Mouse (Mus musculus) mouse embryonic stem cell (cell line): ENCODE results near the gene Tie1.

Experiments
- in situ Hi-C, 2 experiments: fragments of 300-500 bp; cut with MboI; formaldehyde crosslinking; loops; 1 replicate in 1 of 2; 3 replicates in 1 of 2; pipeline ENCODE4 v1.14.3; 2019 to 2020; ENCODE audit warnings: low sequenced_read_pairs in 2 of 2, low pct_unique_long_range_greater_than_20kb in 1 of 2, mixed read lengths in 1 of 2; ENCODE audit not compliant: unreplicated experiment in 1 of 2

The Tie1 gene

DNA sequence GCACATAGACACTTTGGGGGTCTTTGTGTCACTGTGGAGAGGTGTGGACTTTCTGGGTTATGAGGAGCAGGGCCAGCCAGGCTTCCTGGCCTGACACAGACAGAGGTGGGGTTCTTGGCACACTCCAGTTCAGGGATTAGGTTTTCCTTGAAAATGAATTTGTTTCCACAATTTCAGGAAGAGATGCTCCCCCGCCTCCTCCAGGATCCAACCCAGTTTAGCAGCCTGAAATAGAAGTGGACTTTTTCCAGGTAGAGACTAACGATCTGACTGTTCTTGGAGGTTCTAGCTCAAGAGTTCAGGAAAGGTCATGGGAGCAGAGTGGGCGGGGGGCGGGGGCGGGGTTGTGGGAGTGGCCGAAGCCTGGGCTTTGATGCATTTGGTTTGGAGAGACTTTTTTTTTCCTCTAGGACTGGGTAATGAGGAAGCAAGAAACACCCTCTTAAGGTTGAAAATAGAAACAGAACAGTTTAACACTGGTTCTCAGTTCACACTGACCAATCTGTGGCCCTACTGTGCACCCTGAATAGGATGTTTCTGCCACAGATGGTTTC, 10.4 kb upstream of the Tie1 start:
- in situ Hi-C loops: no loop called here

DNA sequence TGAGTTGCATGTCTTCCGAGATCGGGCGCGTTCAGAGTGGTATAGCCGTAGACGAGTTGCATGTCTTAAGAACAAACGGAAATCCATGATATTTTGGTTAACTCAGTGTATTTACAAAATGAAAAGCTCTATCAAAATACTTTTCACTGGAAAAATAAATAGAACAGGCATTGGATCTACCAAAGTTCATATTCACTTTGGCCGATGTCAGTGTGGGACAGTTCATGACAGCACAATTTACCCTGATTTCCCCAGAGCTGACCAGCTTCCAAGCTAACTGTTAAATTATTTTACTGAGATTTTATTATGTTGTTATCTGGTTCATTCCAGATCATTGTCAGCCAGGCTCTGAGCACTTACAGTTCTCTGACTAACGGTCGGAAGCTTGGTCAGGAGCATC, 600 bp upstream of the Tie1 start:
- in situ Hi-C loops: no loop called here

DNA sequence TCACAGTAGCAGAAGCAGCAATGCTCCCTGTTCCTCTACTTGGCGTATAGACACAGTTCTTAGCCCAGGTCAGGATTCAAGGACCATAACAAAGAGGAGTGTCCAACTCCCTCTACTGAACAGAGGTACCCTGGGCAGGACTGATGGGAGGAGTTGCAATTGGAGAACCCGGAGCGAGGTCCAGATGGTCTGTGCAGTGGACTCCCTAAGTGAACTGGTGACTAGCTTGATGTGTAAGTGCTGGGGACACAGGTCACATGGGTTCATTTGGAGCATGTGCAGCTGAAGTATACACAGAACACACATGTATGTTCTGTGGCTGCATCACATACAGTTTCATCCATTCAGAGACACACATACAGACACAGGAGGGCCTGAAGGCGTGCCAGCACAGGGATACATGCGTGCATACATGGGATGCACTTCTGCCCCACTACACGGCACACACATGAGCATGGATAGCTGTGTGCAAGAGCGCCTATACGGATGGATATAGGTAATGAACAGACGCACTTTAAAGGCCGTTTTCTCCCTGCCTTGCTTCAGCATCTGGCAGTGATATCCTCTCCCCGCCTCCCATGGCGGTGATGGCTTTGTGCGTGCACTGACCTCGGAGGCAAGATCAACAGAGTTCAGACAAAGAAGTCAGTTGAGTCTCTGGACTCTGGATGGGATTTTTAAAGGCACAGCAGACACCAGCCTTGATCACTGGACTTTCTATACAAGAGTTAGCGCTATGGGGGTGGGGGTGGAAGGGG, 12.9 kb downstream of the Tie1 start:
- in situ Hi-C loops: no loop called here

DNA sequence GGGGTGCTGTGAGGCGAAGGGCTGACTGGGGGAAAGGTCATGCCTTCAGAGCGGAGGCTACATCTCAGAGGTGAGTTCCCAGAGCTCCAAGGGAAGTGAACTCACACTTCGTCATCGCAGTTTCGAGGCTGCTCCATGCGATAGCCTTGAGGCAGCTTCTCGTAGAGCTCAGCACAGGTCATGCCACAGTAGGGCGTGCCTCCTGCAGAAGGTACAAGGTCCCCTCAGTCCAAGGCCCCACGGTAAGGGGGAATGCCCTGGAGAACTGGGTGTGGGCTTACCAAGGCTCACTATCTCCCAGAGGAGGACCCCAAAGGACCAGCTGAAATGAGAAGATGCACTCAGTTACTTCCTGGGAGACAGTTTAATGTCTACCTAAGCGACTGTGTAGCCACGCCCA, 17.2 kb downstream of the Tie1 start:
- in situ Hi-C loops: no loop called here

DNA sequence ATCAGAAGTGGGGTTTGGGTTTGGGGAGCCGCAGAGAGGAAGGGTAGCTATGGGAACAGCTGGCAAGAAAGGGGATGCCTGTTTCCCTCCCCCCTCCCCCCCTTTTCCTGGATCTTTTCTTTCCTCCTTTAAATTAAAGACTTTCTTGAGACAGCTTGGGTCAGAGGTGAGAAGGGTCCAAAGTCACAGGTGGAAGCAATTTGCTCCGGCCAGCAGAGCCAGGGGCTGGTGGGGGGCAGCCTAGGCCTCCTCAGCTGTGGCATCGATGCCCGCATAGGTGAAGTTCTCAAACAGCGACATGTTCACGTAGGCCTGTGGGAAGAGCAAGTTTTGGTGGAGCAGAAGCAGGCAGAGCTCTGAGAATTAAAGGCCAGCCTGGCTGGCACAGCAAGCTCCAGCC, 18.6 kb downstream of the Tie1 start:
- in situ Hi-C loops: no loop called here

DNA sequence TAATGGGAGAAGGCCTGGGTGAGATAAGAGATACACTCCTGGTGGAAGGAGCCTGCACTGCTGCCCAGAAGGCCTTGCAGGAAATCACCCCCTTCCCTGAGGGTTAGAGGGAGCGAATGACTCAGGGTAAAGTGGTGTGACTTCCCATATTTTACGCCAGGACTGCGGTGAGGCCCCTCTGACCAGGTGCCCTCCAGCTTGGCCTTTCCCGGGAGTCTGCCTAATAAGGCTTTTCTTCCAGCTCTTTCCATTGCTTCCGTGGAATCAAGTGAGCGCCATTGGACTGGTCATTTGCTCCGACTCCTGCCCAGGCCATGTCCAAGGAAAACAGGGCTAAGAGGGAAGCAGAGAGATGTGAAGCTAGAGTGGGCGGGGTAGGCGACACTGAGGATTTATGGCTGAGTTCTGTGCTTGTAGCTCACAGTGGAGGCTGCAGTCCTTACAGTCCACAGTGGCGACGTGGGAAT, 24.1 kb downstream of the Tie1 start:
- in situ Hi-C loops: no loop called here

DNA sequence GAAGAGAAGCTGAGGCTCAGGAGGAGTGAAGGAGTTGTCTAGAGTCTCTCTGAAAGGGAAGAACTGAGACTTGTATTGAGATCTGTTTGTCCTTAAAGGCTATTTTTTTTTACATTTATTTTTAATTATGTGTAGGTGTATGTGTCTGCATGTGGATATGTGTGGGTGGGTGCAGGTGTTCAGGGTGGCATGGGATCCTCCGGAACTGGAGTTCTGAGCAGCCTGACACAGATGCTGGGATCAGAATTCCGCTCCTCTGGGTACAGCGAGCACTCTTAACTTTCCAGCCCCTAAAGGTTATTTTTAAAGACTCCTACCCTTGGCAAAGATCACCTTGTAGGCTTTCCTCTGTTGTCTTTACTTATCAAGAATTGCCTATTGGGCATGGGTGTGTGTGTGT, 24.9 kb downstream of the Tie1 start:
- in situ Hi-C loops: no loop called here

DNA sequence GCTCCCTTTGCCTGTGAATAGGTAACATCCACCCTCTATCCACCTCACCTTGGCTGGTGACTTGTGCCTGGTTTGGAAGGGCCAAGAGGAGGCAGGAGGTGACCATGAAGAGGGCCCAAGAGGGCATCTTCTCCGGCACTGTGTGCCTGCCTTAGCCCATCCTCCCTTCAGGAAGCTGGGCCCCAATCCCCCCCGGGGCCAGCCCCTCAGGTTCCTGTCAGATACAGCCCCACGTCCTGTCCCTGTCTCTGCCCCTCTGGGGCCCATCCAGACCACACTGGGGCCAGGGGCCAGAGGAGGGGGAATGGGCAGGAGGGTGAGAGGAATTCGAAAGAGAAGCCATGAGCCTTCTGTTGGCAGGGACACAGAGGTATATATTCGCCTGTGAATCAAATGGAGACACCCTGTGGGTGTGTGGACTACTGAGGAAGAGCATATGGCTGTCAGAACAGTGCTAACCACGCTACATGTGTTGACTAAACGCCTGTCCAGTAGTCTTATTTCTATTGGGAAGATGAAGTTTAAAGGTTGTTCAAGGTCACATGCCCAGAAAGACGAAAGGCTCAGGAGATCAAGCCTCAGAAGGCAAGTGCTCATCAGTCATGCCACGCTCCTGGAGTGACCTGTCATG, 32.4 kb downstream of the Tie1 start, which contains the start of gene Mpl:
TSS of gene Mpl (minus strand) at position 169 of the 631 bp plus-strand sequence.
- in situ Hi-C loops: no loop called here

DNA sequence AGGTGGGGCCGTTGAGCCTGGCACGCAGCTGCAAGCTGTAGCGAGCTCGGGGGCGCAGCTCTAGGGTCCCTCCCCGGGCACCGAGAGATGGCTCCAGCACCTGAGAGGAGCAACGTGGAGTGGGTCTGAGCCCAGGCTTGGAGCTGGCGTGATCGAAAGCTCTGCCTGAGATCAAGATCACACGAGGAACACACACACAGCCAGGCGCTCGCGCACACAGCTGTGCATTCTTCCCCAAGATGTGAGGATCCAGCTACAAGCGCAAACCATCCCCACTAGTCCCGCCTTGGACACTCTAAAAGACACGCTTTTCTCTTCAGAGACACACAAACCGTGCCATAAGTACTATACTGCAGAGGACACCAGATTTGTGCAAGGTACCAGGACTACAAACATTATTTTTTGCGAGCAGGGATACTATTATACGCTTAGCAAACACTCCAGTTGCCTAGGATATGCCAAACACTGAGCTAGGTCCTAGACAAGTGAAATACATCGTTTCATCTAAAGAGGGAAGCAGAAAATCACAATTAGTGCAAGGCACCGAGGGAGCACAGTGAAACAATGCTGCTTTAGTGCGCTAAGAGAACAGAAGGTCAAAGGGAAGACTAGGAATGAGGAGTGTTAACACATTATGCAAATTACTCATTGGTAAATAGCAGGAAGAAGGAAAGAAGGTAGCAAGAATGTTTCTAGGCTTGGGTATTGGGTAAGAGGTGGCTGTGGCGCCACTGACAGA, 43.3 kb downstream of the Tie1 start:
- in situ Hi-C loops: loop anchor here in 1 of 2 experiments (5.0 kb wide), 1 partner anchor 41 kb away; no protein-coding TSS in a partner anchor

DNA sequence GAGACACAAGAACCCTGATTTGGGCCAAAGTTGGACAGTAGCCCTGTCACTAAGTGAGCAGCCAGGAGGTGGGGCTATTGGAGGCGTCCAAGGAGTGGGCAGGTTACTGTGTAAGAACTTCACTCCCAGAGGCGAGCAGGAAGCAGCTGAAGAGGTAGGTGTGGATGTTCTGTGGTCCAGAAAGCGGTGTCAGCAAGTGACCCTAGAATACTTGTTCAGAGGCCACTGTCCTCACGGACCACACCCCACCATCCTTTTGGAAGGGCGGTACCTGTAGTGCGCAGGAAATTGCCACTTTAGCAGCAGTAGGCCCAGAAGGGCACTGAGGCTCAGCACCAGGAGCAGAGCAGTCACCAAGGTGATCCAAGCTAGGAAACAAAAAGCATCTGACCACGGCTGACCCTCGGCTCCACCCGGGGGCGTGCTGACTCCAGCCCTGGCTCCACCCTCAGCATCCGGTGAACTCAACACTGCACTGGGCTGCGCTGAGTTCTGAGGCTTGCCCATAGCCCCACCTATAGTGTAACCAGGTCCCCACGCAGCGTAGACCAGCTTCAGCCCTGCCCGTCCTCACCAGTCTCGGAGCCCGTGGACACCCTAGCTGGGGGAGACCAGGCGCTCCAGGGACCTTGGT, 44.0 kb downstream of the Tie1 start:
- in situ Hi-C loops: loop anchor here in 1 of 2 experiments (5.0 kb wide), 1 partner anchor 41 kb away; no protein-coding TSS in a partner anchor

DNA sequence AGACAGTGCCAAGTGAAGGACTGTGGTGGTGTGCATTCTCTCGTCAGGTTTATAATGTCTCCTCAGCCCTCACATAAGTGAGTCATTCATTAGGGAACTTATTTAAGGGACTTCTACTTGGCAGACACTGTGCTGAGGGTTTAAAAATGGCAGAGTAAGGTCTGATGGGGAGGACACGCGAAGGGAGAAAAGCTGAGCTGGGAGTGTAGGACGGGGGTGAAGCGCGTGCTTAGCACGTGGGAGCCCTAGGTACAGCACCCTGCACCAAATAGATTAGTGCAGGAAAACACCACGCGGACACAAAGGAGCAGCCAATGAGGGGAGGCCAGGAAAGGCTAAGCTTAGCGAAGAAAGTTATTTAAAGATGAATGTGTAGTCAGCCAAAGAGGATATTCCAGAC, 44.8 kb downstream of the Tie1 start:
- in situ Hi-C loops: loop anchor here in 1 of 2 experiments (5.0 kb wide), 1 partner anchor 42 kb away; no protein-coding TSS in a partner anchor

DNA sequence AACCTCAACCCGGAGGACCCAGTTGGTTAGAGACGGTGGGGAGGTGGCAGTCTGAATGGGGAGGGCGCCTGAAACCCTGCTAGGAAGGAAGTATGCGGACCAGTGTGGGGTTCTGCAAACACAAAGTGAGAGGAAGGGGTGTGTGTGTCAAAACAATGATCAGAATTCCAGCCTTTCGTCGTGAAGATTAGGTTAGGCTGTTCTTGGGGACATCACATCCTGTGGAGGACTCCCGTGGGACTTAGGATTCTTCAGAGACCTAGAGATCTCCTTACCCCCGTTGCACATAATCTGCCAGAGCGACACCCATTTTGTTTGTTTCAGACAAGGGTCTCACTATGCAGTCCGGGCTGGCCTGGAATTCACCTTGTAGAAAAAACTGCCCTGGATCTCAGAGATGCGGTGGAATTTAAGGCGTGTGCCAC, 52.0 kb downstream of the Tie1 start:
- in situ Hi-C loops: no loop called here

DNA sequence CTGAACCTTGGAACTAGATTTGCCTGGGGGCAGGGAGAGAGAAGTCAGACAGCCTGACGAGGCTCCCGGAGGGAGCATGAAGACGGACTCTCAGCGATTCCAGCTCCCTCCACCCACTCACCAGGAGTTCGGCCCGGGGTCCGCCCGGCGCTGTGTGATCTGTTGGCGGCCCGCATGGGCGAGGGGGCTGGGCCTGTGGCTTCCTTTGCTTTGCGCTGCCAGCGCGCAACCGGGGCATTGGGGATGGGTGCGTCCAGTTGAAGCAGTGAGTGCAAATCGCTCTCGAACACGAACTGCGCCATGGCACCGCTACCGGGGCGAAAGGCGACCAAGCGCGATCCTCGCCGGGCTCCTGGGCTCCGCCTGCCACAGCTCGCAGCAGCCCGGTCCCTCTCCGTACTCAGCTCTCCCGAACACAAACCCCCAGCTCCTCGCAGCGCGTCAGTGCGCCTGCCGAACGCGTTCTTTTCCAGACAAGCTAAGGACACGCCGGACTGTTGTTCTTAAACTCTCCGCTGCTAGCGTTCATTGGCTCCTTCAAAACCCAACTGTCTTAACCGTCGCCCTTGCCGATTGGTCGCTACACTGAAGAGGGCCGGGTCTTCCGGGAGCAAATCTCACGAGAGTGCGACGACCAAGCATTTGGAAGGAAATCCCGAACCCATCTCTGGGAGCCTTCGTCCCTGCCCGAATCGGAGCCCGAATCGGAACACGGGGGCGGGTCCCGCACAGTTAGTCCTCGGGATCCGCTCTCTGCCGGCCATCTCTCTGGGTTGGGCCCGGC, 52.8 kb downstream of the Tie1 start, which contains the start of gene Cdc20:
TSS of gene Cdc20 (minus strand) at position 533 of the 784 bp plus-strand sequence.
- in situ Hi-C loops: no loop called here

DNA sequence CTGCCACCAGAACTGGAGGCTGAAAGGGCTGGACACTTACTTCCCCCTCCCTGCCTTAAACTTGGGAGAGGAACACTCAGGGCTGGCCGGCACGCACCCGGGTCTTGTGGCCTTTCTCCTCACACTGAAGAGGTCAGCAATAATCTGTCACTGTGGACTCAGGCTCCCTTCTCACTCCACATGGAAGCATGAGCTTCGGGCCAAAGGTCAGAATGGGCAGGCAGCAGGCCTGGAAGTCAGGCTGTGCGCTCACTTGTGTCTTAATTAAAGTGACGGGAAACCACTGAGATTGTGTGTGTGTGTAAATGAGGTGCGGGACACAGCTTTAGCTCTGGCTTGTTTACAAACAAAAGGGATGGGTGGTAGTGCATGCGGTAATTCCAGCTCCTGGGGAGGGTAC, 57.5 kb downstream of the Tie1 start:
- in situ Hi-C loops: no loop called here

DNA sequence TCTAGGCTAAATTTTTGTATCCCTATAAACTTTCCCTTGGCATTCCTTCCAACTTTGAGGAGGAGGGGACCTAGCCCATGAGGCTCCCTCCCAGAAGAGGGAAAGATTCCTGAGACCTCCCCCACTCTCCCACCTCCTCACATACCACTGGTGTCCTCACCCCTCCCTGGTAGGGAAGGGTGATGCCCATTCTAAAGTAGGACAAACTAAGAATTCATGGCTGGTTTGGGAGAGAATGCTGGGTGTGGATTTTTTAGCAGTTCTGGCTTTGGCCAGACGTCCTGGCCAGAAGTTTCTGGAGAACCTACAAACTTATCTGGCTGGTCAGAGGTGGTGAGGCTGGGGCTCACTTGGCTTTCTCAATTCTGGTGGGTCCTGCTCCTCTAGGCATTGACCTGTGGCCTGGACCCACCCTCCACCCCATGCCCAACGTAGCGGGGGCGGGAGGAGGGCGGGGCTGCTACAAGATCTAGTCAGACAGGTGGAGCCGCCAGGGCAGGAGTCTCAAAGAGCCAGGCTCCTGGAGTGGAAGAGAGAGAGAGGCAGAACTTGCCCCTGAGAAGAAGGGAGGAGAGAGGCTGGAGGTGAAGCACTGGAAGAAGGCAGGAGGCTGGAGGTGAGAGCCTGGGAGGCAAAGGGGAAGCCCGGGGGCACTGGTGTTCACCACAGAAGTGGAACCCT, 60.5 kb downstream of the Tie1 start:
- in situ Hi-C loops: no loop called here

DNA sequence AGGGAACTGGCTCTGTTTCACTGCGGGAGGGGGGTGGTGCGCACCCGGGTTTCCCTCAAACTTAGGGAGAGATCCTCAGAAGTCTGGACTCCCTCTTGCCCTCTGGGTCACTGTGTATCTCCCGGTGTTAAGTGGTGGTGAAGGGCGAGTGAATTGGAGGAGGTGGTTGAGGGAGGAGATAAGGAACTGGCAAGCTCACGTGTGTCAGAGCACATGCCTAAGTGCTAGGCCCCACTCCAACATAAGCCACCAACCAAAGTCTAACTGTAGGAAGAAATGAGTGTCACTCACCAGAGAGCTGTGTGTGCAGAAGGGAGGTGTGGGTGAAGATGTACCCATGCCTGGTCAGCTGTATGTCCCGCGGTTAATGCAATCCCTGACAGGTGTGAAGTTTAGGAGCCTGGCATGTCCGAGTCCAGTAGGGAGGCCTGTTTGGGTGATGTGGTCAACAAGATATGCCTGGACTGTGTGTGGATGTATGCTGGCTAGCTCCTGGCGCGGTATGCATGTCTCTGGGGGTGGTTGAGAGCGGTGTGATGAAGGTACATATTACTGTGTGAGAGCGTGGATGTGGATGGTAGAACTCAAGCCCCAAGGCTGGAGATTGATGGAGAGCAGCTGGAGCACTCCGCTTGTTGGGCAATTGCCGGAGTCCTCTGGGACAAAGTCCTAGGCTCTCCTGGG, 61.2 kb downstream of the Tie1 start:
- in situ Hi-C loops: no loop called here
